Mouse (Mus musculus) thymus, postnatal 0 days (tissue): Measurements from ENCODE around the gene Ap5b1. TPM values are rescaled to one million over a fixed set of nuclear protein-coding genes. Genes with fewer than 3 reads are reported as not detected.

ENCODE experiments used
- DNase-seq: peaks from one replicate; pipeline ENCODE4 v3.0.0-alpha.2; 2015; ENCODE audit warnings: low spot score
- polyA plus RNA-seq: library from polyadenylated mRNA; unstranded; fragments of >200 nt; fragmentation: Nextera tagmentation; extraction: Ambion mirVana; gene quantifications from 2 replicates; pipeline ENCODE4 v1.2.1, GENCODE M21; 2015

Gene Ap5b1
- polyA plus RNA-seq, 1 experiment from 2014 or later = 9.8 TPM

- DNase-seq = no peak
These were observed 41.3 kb downstream of the Ap5b1 start for GRCm38 (mm10) chr19:5609171-5609546.

- peak; percentile 93 for DNase-seq
These were observed 42.0 kb downstream of the Ap5b1 start, which contains the start of gene Kat5 for GRCm38 (mm10) chr19:5609547-5610404. Kat5 (minus strand) TSS chr19:5610237.

GRCm38 (mm10) chr19:5611973-5612372 is 44.1 kb downstream of the Ap5b1 start:
- no peak for DNase-seq

- DNase-seq = no peak
These were observed 45.1 kb downstream of the Ap5b1 start for GRCm38 (mm10) chr19:5612762-5613411.

- no peak for DNase-seq
These were observed 47.1 kb downstream of the Ap5b1 start for GRCm38 (mm10) chr19:5614953-5615352.

- no peak for DNase-seq
These were observed 52.2 kb downstream of the Ap5b1 start for GRCm38 (mm10) chr19:5620007-5620406.

Other genes with a start within 250 kb of the Ap5b1 start
- not detected in 2 replicates for gene Catsper1, start 232.3 kb upstream of the Ap5b1 start, polyA plus RNA-seq
- 29.1 and 30.5 TPM in 2 replicates for gene Cst6, start 218.5 kb upstream of the Ap5b1 start, polyA plus RNA-seq
- 51.1 and 59.4 TPM in 2 replicates for gene Eif1ad, start 201.3 kb upstream of the Ap5b1 start, polyA plus RNA-seq
- gene Banf1, start 200.9 kb upstream of the Ap5b1 start, polyA plus RNA-seq = 590 and 607 TPM in 2 replicates
- 73.4 and 84.2 TPM in 2 replicates for gene Sart1, start 179.3 kb upstream of the Ap5b1 start, polyA plus RNA-seq
- 1.9 TPM in 2 replicates for gene Tsga10ip, start 165.5 kb upstream of the Ap5b1 start, polyA plus RNA-seq
- 217 and 222 TPM in 2 replicates for gene Drap1, start 143.0 kb upstream of the Ap5b1 start, polyA plus RNA-seq
- 51.5 and 54.4 TPM in 2 replicates for gene AI837181, start 142.9 kb upstream of the Ap5b1 start, polyA plus RNA-seq
- 0.47 TPM in 1 of 2 replicates, not detected in the other for gene Fosl1, start 120.5 kb upstream of the Ap5b1 start, polyA plus RNA-seq
- gene Ccdc85b, start 110.1 kb upstream of the Ap5b1 start, polyA plus RNA-seq = 7.3 and 8.2 TPM in 2 replicates
- gene Fibp, start 107.4 kb upstream of the Ap5b1 start, polyA plus RNA-seq = 104 and 112 TPM in 2 replicates
- gene Ctsw, start 99.5 kb upstream of the Ap5b1 start, polyA plus RNA-seq = 42.8 and 43.0 TPM in 2 replicates
- gene Efemp2, start 94.1 kb upstream of the Ap5b1 start, polyA plus RNA-seq = 26.5 and 27.9 TPM in 2 replicates
- gene Mus81, start 79.6 kb upstream of the Ap5b1 start, polyA plus RNA-seq = 58.6 and 63.5 TPM in 2 replicates
- gene Cfl1, start 77.6 kb upstream of the Ap5b1 start, polyA plus RNA-seq = 3,590 and 4,042 TPM in 2 replicates
- 0.13 and 0.44 TPM in 2 replicates for gene 1700020D05Rik, start 64.2 kb upstream of the Ap5b1 start, polyA plus RNA-seq
- 9.9 and 10.8 TPM in 2 replicates for gene Snx32, start 57.5 kb upstream of the Ap5b1 start, polyA plus RNA-seq
- 1.9 TPM in 2 replicates for gene Ovol1, start 7.4 kb upstream of the Ap5b1 start, polyA plus RNA-seq
- gene Rnaseh2c, start 33.8 kb downstream of the Ap5b1 start, polyA plus RNA-seq = 127 and 157 TPM in 2 replicates
- gene Kat5, start 42.2 kb downstream of the Ap5b1 start, polyA plus RNA-seq = 65.3 and 73.8 TPM in 2 replicates
- 50.0 and 56.2 TPM in 2 replicates for gene Rela, start 69.5 kb downstream of the Ap5b1 start, polyA plus RNA-seq
- 37.4 and 39.2 TPM in 2 replicates for gene Sipa1, start 95.7 kb downstream of the Ap5b1 start, polyA plus RNA-seq
- gene Map3k11, start 120.7 kb downstream of the Ap5b1 start, polyA plus RNA-seq = 25.7 and 29.2 TPM in 2 replicates
- gene Pcnx3, start 120.9 kb downstream of the Ap5b1 start, polyA plus RNA-seq = 13.7 and 19.4 TPM in 2 replicates
- 0.32 and 0.74 TPM in 2 replicates for gene Kcnk7, start 136.3 kb downstream of the Ap5b1 start, polyA plus RNA-seq
- gene Ehbp1l1, start 158.3 kb downstream of the Ap5b1 start, polyA plus RNA-seq = 17.6 TPM in 2 replicates
- 91.8 and 92.5 TPM in 2 replicates for gene Fam89b, start 161.6 kb downstream of the Ap5b1 start, polyA plus RNA-seq
- gene Ltbp3, start 172.9 kb downstream of the Ap5b1 start, polyA plus RNA-seq = 9.7 and 10.2 TPM in 2 replicates
- gene Scyl1, start 203.4 kb downstream of the Ap5b1 start, polyA plus RNA-seq = 38.0 and 40.9 TPM in 2 replicates